Mouse (Mus musculus): Measurements from ENCODE around the gene Glod4. TPM values are rescaled to one million over a fixed set of nuclear protein-coding genes. Genes with fewer than 3 reads are reported as not detected.

Gene Glod4
- polyA plus RNA-seq, 1 experiment, result 3.0 TPM

GRCm38 (mm10) chr11:76077341-76077740 is 166.2 kb downstream of the Glod4 start:
- TF ChIP-seq GATA1 (IDR thresholded peaks at IDR 0.05; ENCODE audit: borderline replicate concordance, low read length) (no peak), FLI1 (IDR thresholded peaks at IDR 0.05; ENCODE audit: low read length) (no peak)
- Histone ChIP-seq H3K4me1 (0 out of 2 replicates have a peak, but pooled peaks cover 4% of the 10 kb centered on the region), H3K4me3 (replicated peaks) (no peak overlapping the region), H3K9me3 (no peaks in the 10 kb centered on the region), H3K36me3 (replicated peaks; ENCODE audit: low read length) (peaks cover 96% of the 10 kb centered on the region), H3K27me3 (replicated peaks) (no peaks in the 10 kb centered on the region)

- no peaks in the 10 kb centered on the region for H3K27me3 ChIP-seq (replicated peaks)
- TF ChIP-seq FLI1 (IDR thresholded peaks at IDR 0.05; ENCODE audit: low read length), result no peak
- no peak for TF ChIP-seq GATA1 (IDR thresholded peaks at IDR 0.05; ENCODE audit: borderline replicate concordance, low read length)
- no peak overlapping the region for H3K4me3 ChIP-seq (replicated peaks)
- H3K4me1 ChIP-seq, result no peaks in the 10 kb centered on the region
- H3K9me3 ChIP-seq, result no peaks in the 10 kb centered on the region
- peaks cover 95% of the 10 kb centered on the region for H3K36me3 ChIP-seq (replicated peaks; ENCODE audit: low read length)
These were observed 169.0 kb downstream of the Glod4 start for GRCm38 (mm10) chr11:76074296-76075093.

Other genes starting within 250 kb of the Glod4 start
- 0.40 TPM in 1 of 2 replicates, not detected in the other for gene 1700016K19Rik, start 243.8 kb downstream of the Glod4 start, polyA plus RNA-seq (2012; ENCODE audit: insufficient read depth, low replicate concordance)
- 1.0 TPM in 1 of 2 replicates, not detected in the other for gene Rflnb, start 215.9 kb downstream of the Glod4 start, polyA plus RNA-seq (2012; ENCODE audit: insufficient read depth, low replicate concordance)
- gene Vps53, start 64.1 kb downstream of the Glod4 start, polyA plus RNA-seq (2012; ENCODE audit: insufficient read depth, low replicate concordance), result 8.8 and 34.4 TPM in 2 replicates
- 3.4 TPM in 1 of 2 replicates, not detected in the other for gene Fam57a, start 64.1 kb downstream of the Glod4 start, polyA plus RNA-seq (2012; ENCODE audit: insufficient read depth, low replicate concordance)
- gene Dbil5, start 26.1 kb downstream of the Glod4 start, polyA plus RNA-seq (2012; ENCODE audit: insufficient read depth, low replicate concordance), result 3.2 TPM in 1 of 2 replicates, not detected in the other
- gene Gemin4, start 26.1 kb downstream of the Glod4 start, polyA plus RNA-seq (2012; ENCODE audit: insufficient read depth, low replicate concordance), result 1.0 TPM in 1 of 2 replicates, not detected in the other
- 5.5 TPM in 1 of 2 replicates, not detected in the other for gene Mrm3, start within 50 bp of the Glod4 start, polyA plus RNA-seq (2012; ENCODE audit: insufficient read depth, low replicate concordance)
- gene Nxn, start 155.4 kb upstream of the Glod4 start, polyA plus RNA-seq (2012; ENCODE audit: insufficient read depth, low replicate concordance), result 3.6 and 4.1 TPM in 2 replicates
- 4.0 and 29.0 TPM in 2 replicates for gene Timm22, start 163.2 kb upstream of the Glod4 start, polyA plus RNA-seq (2012; ENCODE audit: insufficient read depth, low replicate concordance)